Mouse (Mus musculus): ENCODE data around the gene Lrrc56.

DNA sequence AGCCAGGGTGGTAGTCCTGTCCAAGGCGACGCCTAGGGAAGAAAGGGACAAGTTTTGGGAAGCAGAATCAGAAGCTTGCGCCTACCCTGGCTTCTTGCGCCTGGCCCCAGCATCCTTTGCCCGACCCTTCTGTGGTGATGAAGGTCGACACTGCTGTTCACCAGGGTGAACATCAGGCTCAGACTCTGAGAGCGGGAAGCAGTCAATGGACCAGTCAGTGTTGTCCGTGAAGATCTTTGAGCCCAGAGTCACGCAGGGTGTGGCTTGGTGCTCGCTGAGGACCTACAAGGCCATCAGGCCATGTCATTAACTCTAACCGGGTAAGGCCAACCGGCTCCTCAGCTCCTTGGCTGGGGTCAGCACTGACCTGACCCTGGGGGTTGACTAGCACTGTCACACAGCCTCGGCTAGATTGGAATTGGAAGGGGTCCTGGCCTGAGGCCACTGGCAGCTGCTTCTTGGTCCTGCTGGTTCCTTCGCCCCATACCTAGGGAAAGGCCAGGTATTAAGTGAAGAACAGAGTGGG is 16.7 kb downstream of the Lrrc56 start:
- no peak for TF ChIP-seq CTCF (IDR thresholded peaks at IDR 0.05; ENCODE audit: low read depth)
- no peak for TF ChIP-seq EP300 (optimal IDR thresholded peaks at IDR 0.05)
